ENCODE assay signal across 10 mouse cellular contexts in the genomic region with DNA sequence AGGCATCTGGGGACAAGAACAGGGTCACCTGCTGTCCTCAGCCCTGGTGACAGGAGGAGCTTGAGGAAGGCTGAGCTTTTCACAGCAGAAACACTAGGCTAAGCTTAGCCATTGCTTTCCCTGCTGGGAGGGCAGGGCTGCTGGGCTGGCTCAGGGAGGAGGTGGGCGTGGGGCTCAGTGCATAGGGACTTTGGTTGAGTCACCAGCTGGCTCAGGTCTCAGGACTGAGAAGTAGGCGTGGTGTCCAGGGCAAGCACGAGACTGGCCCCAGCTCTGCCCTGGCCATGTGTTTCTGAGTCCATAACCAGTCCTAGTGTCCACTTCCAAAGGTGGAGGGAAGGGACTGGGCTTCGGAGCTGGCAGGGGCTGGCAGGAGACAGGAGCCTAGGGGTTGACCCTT. TPM values are rescaled to one million over a fixed set of nuclear protein-coding genes. Genes with fewer than 3 reads are reported as not detected.
DNase-seq lines count a peak whose midpoint lies in the region; ATAC-seq lines count a peak whose summit lies in the region.
"Had no signal": no experiment of that assay in that cellular context is flagged by ENCODE, and none has a peak within 500 bp of the region (broad histone marks: within the 10 kb centered on the region; RNA-seq: fewer than 3 reads in every experiment).

No protein-coding gene starts in this region.

- 64% methylated on average over 4 of the region's 4 CpGs for WGBS in heart, embryonic 11.5 days (ENCODE audit: insufficient replicate concordance)
- WGBS in stomach, embryonic 14.5 days: 65% methylated on average over 4 of the region's 4 CpGs

- no peaks in the 10 kb centered on the region for H3K27me3 ChIP-seq in heart, embryonic 11.5 days (ENCODE audit: control insufficient read depth, insufficient read depth, low read length)
- H3K27me3 ChIP-seq in stomach, embryonic 14.5 days (ENCODE audit: control insufficient read depth, insufficient read depth, low read length): no peaks in the 10 kb centered on the region

- no peaks in the 10 kb centered on the region for H3K4me1 ChIP-seq in heart, embryonic 11.5 days (ENCODE audit: control insufficient read depth, insufficient read depth, low read length)
- peaks cover 6% of the 10 kb centered on the region; the same call in 1 of the 2 replicates for H3K4me1 ChIP-seq in stomach, embryonic 14.5 days (ENCODE audit: control insufficient read depth, insufficient read depth, low read length)

- ATAC-seq in heart, embryonic 11.5 days (replicated peaks; ENCODE audit: insufficient number of reproducible peaks, low FRiP score, low TSS enrichment): no peak
- ATAC-seq in stomach, embryonic 14.5 days (ENCODE audit: insufficient number of reproducible peaks, insufficient read depth, low FRiP score, low read depth): 0 out of 2 replicates have a peak, but pooled peaks have one; percentile 50

- no peak overlapping the region for H3K4me3 ChIP-seq in heart, embryonic 11.5 days (ENCODE audit: low read depth, low read length)
- no peak overlapping the region for H3K4me3 ChIP-seq in stomach, embryonic 14.5 days (ENCODE audit: low read depth, low read length)

- H3K36me3 ChIP-seq in heart, embryonic 11.5 days (ENCODE audit: control insufficient read depth, insufficient read depth, low read length): peaks cover 2% of the 10 kb centered on the region; the same call in 1 of the 2 replicates
- H3K36me3 ChIP-seq in stomach, embryonic 14.5 days (ENCODE audit: control insufficient read depth, insufficient read depth, low read length): no peaks in the 10 kb centered on the region

- H3K9me3 ChIP-seq in heart, embryonic 11.5 days (replicated peaks; ENCODE audit: control insufficient read depth, low read length): no peaks in the 10 kb centered on the region
- H3K9me3 ChIP-seq in stomach, embryonic 14.5 days (ENCODE audit: control insufficient read depth, low read depth, low read length): no peaks in the 10 kb centered on the region

- H3K4me2 ChIP-seq in heart, embryonic 11.5 days: no peak overlapping the region
- no peak overlapping the region for H3K4me2 ChIP-seq in stomach, embryonic 14.5 days (replicated peaks; ENCODE audit: low read depth, low read length)

- H3K9ac ChIP-seq in heart, embryonic 11.5 days (ENCODE audit: low read depth, low read length): no peak overlapping the region
- no peak overlapping the region for H3K9ac ChIP-seq in stomach, embryonic 14.5 days (replicated peaks; ENCODE audit: low read depth, low read length)

- H3K27ac ChIP-seq in heart, embryonic 11.5 days (ENCODE audit: low read depth, low read length): no peak overlapping the region
- no peak overlapping the region for H3K27ac ChIP-seq in stomach, embryonic 14.5 days (ENCODE audit: low read length)

- DNase-seq in heart, adult 18-20 months: peak; percentile 76 to 84
- DNase-seq in NIH3T3 (ENCODE audit: low read depth) (peak; percentile 94), liver (no peak)
- DNase-seq in gastrocnemius, postnatal 25 days: peak; percentile 79
- DNase-seq in thymus, postnatal 25 days: no peak
- DNase-seq in retina, postnatal 1 day: no peak
- DNase-seq: cerebellum, postnatal 10 days; right cerebral cortex, postnatal 4 days had no signal

RNA-seq across cellular contexts. Expression of a gene that starts 12.6 kb away (rescaled TPM):
- 10 to 100 TPM; 25.5 to 30.2 TPM for total RNA-seq in heart, adult 18-20 months (2021)
- polyA plus RNA-seq in heart, embryonic 11.5 days (2014; fragmentation: Nextera tagmentation; extraction: Ambion mirVana): 49.5 and 57.8 TPM in 2 replicates
- total RNA-seq in gastrocnemius, postnatal 25 days (2021): 10 to 100 TPM; 35.3 to 42.2 TPM
- 50.2 TPM in 2 replicates for polyA plus RNA-seq in stomach, embryonic 14.5 days (2014; fragmentation: Nextera tagmentation; extraction: Ambion mirVana)

RNA-seq across cellular contexts. Expression of a gene that starts 25.4 kb away (rescaled TPM):
- total RNA-seq in heart, adult 18-20 months (2021): 10 to 100 TPM; 15.7 to 19.1 TPM
- polyA plus RNA-seq in heart, embryonic 11.5 days (2014; fragmentation: Nextera tagmentation; extraction: Ambion mirVana): 43.6 and 51.4 TPM in 2 replicates
- 10 to 100 TPM; 22.2 to 23.1 TPM for total RNA-seq in gastrocnemius, postnatal 25 days (2021)
- 45.9 and 56.7 TPM in 2 replicates for polyA plus RNA-seq in stomach, embryonic 14.5 days (2014; fragmentation: Nextera tagmentation; extraction: Ambion mirVana)

RNA-seq across cellular contexts. Expression of a gene that starts 33.6 kb away (rescaled TPM):
- 100 to 1,000 TPM; 185 to 222 TPM for total RNA-seq in heart, adult 18-20 months (2021)
- polyA plus RNA-seq in heart, embryonic 11.5 days (2014; fragmentation: Nextera tagmentation; extraction: Ambion mirVana): 541 and 566 TPM in 2 replicates
- total RNA-seq in gastrocnemius, postnatal 25 days (2021): 100 to 1,000 TPM; 224 to 270 TPM
- polyA plus RNA-seq in stomach, embryonic 14.5 days (2014; fragmentation: Nextera tagmentation; extraction: Ambion mirVana): 1,620 and 1,697 TPM in 2 replicates

RNA-seq across cellular contexts. Expression of a gene that starts 46.4 kb away (rescaled TPM):
- total RNA-seq in heart, adult 18-20 months (2021): under 1 TPM; 0.62 to 0.64 TPM
- 24.3 and 25.7 TPM in 2 replicates for polyA plus RNA-seq in heart, embryonic 11.5 days (2014; fragmentation: Nextera tagmentation; extraction: Ambion mirVana)
- 1 to 10 TPM; 2.3 TPM for total RNA-seq in gastrocnemius, postnatal 25 days (2021)
- polyA plus RNA-seq in stomach, embryonic 14.5 days (2014; fragmentation: Nextera tagmentation; extraction: Ambion mirVana): 15.7 and 17.9 TPM in 2 replicates

Comparison
In these comparisons a context has a peak if more than half of its experiments do, and no peak if none do; other contexts are left out.
1. DNase-seq: peak in heart, adult 18-20 months (2 of 2), NIH3T3 (single experiment) and gastrocnemius, postnatal 25 days (single experiment); none in thymus, postnatal 25 days (single experiment), retina, postnatal 1 day (single experiment) and liver (single experiment).